Mouse (Mus musculus): ENCODE data around the gene Gm10130. TPM values are rescaled to one million over a fixed set of nuclear protein-coding genes. Genes with fewer than 3 reads are reported as not detected.

The Gm10130 gene
- 10 to 100 TPM in 1 of 2 experiments, 1 to 10 TPM in 1; 8.8 to 10.4 TPM for total RNA-seq (2023)

DNA sequence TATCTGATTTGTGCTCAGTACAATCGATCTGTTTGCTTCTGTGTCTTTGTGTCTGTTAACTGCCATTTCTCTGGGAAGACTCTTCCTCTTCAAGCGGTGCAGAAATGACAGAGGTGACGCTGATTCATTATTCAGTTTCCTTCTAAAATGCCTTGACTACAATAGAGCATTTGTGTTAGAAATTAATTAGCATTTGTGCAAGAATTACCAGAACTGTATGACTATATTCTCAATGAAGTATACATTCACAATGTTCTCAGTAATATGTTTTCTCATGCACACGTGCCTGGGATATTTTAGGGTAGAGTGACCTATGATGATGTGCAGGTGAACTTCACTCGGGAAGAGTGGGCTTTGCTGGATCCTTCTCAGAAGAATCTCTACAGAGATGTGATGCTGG is at the start of gene Gm10130:
Gene Gm10130 (plus strand): TSS at position 301 of the 400 bp plus-strand sequence.

DNA sequence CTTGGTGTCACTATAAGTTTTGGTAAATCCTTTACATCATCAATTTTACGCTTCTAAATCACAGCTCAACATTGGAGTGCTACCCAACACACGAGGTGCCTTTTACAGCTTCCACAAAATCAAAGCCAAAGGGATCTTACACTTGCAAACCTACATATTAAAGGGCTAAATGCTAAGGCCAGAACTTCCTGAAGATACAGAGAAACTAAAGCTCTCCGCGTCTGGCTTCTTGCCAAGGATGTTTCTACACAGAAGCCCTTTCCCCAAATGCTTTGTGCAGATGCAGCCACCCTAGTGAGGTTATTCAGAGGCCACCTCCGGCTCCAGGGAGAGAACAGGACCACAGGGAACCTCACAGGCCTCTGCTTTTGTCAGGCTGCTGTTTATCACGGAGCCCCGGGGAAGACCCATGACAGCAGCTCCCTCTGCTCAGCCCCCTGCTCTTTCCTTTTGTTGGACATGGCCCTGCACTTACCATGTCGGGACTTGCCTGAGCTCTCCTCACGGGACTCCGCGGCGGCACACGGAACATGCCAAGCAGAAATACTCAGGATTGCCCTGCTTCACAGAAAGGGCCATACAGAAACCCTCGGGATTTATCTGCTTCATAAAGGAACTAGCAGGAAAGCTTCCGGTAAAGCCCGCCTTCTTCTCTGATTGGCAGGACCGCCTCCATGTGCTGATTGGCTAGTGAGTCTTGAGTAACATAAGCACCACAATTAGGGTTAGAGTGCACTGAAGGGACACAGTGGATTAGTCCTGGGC is 38.8 kb downstream of the Gm10130 start, which contains the start of gene 3300002I08Rik:
Gene 3300002I08Rik (minus strand): TSS at position 653 of the 765 bp plus-strand sequence.

Other genes with a start within 250 kb of the Gm10130 start
- 10 to 100 TPM; 15.7 to 16.2 TPM for gene Zfp120, start 187.0 kb upstream of the Gm10130 start, total RNA-seq (2023)
- gene Gm10770, start 144.0 kb upstream of the Gm10130 start, total RNA-seq (2023) = not detected
- not detected for gene Gm14139, start 141.9 kb upstream of the Gm10130 start, total RNA-seq (2023)
- 1 to 10 TPM; 4.3 to 5.5 TPM for gene Zfp937, start 105.6 kb upstream of the Gm10130 start, total RNA-seq (2023)
- 10 to 100 TPM; 16.7 to 16.8 TPM for gene Gm21994, start 68.1 kb upstream of the Gm10130 start, total RNA-seq (2023)
- gene Gm14124, start 66.2 kb upstream of the Gm10130 start, total RNA-seq (2023) = under 1 TPM in 1 of 2 experiments, not detected in 1; 0.18 TPM
- gene 3300002I08Rik, start 39.1 kb downstream of the Gm10130 start, total RNA-seq (2023) = 1 to 10 TPM; 3.8 to 4.2 TPM
- gene Zfp442, start 127.8 kb downstream of the Gm10130 start, total RNA-seq (2023) = 1 to 10 TPM; 2.1 to 3.3 TPM
- under 1 TPM in 1 of 2 experiments, not detected in 1; 0.36 TPM for gene Zfp345, start 161.4 kb downstream of the Gm10130 start, total RNA-seq (2023)
- gene Cst7, start 246.7 kb downstream of the Gm10130 start, total RNA-seq (2023) = 1 to 10 TPM; 1.1 to 1.7 TPM

All from monocyte, adult 59 days (primary cell).